Mouse (Mus musculus): Measurements from ENCODE around the gene Hnrnpk. TPM values are rescaled to one million over a fixed set of nuclear protein-coding genes. Genes with fewer than 3 reads are reported as not detected.
"Not testable (repeated sequence)": the region's sequence is repeated elsewhere in the genome, so short reads cannot be mapped to it uniquely, and the experiment has no call there.

Hnrnpk gene
- polyA plus RNA-seq, 1 experiment from 2014 or later, result 1,666 TPM

DNA sequence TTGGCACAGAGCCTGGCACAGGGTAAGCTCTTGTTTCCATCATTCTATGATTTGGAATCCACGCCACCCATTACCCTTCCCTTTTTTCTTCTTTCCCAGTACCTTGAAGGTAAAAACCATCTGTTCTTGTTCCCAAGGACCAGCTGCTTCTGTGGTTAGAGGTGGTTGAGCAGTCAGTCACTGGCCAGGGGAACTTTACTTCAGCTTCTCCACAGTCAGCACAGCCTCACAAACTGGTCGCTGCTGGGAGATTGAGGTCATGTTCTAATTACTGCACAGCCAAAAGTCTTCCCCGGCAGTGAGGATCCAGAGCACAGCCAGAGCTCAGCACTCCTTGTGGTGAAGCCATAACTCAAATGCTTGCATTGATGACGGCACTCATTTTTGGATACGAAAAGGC, 12.7 kb upstream of the Hnrnpk start:
- no peaks in the 10 kb centered on the region for H3K27me3 ChIP-seq
- H3K9me3 ChIP-seq (replicated peaks), result no peaks in the 10 kb centered on the region
- no peak overlapping the region for H3K27ac ChIP-seq
- H3K4me2 ChIP-seq, result no peak overlapping the region
- H3K36me3 ChIP-seq, result peaks cover 24% of the 10 kb centered on the region
- H3K9ac ChIP-seq, result no peak overlapping the region
- WGBS, result 52% methylated on average over 5 of the region's 5 CpGs
- H3K4me1 ChIP-seq, result peaks cover 9% of the 10 kb centered on the region; the same call in 1 of the 2 replicates
- ATAC-seq (replicated peaks; ENCODE audit: low FRiP score), result no peak
- no peak overlapping the region for H3K4me3 ChIP-seq (replicated peaks)

DNA sequence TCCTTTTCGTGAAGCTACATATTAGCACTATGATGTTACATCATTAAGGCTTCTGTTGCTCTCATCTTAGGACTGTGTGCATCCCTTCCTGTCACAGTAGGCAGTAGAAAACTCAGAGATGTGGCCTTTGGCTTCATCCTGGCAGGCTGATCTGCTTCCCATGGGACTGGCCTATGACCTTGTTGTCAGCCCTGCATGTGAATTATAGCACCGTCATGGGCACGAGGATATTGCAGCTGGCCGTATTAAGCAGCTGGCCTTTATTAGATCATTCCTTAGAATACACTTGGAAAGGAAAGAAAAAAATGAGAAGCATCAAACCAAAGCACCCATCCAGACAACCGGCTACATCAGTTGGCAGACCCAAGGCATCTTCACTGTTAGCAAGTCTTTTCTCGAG, 12.2 kb upstream of the Hnrnpk start:
- no peak for ATAC-seq (replicated peaks; ENCODE audit: low FRiP score)
- Histone ChIP-seq H3K9ac (no peak overlapping the region), H3K4me3 (replicated peaks) (no peak overlapping the region), H3K27ac (no peak overlapping the region), H3K36me3 (peaks cover 28% of the 10 kb centered on the region), H3K4me2 (no peak overlapping the region), H3K9me3 (replicated peaks) (no peaks in the 10 kb centered on the region), H3K4me1 (peaks cover 9% of the 10 kb centered on the region; the same call in 1 of the 2 replicates), H3K27me3 (no peaks in the 10 kb centered on the region)
- WGBS, result 51% methylated on average over 6 of the region's 6 CpGs

DNA sequence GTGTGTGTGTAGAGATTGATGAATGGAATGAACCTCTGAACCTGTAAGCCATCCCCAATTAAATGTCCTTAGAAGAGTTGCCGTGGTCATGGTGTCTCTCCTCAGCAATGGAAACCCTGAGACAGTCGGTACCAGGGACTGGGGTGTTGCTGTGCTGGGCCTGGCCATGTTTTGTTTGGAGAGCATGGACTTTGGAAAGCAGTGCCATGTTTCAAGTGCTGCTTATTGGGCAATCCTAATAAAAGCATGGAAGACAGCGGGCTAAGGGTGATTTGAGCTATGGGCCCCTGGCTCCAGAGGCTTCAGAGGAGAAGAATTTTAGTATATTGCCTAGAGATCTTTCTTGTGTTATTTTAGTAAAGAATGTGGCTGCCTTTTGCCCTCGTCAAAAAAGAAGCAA, 7.9 kb upstream of the Hnrnpk start:
- Histone ChIP-seq H3K9ac (no peak overlapping the region), H3K4me2 (no peak overlapping the region), H3K36me3 (peaks cover 39% of the 10 kb centered on the region), H3K27ac (no peak overlapping the region), H3K27me3 (no peaks in the 10 kb centered on the region), H3K4me3 (replicated peaks) (no peak overlapping the region), H3K4me1 (peaks cover 10% of the 10 kb centered on the region; the same call in 1 of the 2 replicates), H3K9me3 (replicated peaks) (no peaks in the 10 kb centered on the region)
- WGBS, result 92% methylated on average over 4 of the region's 4 CpGs
- ATAC-seq (replicated peaks; ENCODE audit: low FRiP score), result no peak

DNA sequence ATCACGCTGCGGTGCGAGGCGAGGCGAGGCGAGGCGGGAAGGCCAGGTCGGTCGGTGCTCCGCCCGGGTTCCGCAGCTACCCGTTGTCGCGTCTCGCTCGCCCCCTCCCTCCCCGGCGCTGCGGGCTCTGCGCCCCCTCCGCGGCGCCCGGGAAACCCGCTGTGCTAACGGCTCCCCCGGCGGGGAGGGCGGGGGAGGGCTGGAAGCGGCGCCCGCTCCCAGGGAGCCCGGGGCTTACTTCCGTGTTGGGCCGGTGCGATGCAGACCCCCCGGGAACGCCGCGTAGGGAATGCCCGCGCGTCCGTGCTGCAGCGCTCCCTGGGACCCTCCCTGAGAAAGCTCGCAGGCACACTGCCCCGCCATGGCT, 416 bp downstream of the Hnrnpk start:
- H3K9me3 ChIP-seq (replicated peaks), result no peaks in the 10 kb centered on the region
- peak overlapping the region; percentile 99 for H3K27ac ChIP-seq
- under 1% methylated on average over 45 of the region's 48 CpGs for WGBS
- peak overlapping the region; percentile 100 for H3K9ac ChIP-seq
- H3K4me2 ChIP-seq, result peak overlapping the region; percentile 63
- peak overlapping the region; percentile 98 for H3K4me3 ChIP-seq (replicated peaks)
- peaks cover 16% of the 10 kb centered on the region for H3K36me3 ChIP-seq
- peaks cover 18% of the 10 kb centered on the region for H3K4me1 ChIP-seq
- ATAC-seq (replicated peaks; ENCODE audit: low FRiP score), result peak; percentile 72; the same call in 1 of the 2 replicates
- H3K27me3 ChIP-seq, result no peaks in the 10 kb centered on the region

DNA sequence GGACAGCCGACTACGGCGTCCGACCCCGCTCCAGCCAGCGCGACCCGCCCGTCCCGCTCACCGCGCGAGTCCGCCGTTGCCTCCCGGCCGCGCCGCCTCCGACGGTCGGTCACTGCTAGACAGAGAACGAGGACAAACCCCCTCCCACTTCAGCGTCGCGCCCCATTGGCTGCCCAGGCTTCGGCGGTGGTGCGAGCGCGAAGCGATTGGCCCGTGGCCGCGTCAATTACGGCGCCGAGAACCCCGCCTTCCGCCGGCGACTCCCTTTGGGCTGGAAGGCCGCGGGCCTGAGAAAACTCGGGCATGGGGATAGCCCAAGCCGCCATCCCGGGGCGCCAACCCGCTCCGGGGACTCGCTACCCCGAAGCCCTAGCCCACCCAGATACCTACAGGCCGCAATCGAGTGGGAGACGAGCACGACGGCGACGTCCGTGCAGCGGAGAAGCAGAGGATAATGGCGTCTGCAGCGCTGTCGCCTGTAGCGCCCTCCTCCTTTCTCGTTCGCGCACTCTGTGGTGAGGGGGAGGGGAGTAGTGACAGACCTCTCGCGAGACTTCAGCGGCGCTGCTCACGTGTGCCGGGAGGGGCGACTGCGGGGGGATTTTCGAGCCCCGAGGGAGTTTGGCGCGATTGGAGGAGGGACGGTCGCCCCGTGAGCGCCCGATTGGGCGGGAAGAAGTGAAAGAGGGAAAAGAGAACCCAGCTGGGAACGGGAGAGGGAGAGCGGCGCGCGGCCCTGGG, 970 bp downstream of the Hnrnpk start, which contains the start of gene Rmi1:
TSS of gene Rmi1 (plus strand) at position 246 of the 741 bp plus-strand sequence.
- peaks cover 18% of the 10 kb centered on the region for H3K4me1 ChIP-seq
- peak within 1 kb of the TSS; percentile 72 for H3K4me2 ChIP-seq
- peaks cover 18% of the 10 kb centered on the region for H3K36me3 ChIP-seq
- ATAC-seq (replicated peaks; ENCODE audit: low FRiP score), result peak; percentile 95
- peak within 1 kb of the TSS; percentile 98 for H3K4me3 ChIP-seq (replicated peaks)
- H3K9me3 ChIP-seq (replicated peaks), result no peaks in the 10 kb centered on the region
- H3K9ac ChIP-seq, result peak within 1 kb of the TSS; percentile 100
- H3K27me3 ChIP-seq, result no peaks in the 10 kb centered on the region
- peak within 1 kb of the TSS; percentile 99 for H3K27ac ChIP-seq
- under 1% methylated on average over 90 of the region's 91 CpGs for WGBS

DNA sequence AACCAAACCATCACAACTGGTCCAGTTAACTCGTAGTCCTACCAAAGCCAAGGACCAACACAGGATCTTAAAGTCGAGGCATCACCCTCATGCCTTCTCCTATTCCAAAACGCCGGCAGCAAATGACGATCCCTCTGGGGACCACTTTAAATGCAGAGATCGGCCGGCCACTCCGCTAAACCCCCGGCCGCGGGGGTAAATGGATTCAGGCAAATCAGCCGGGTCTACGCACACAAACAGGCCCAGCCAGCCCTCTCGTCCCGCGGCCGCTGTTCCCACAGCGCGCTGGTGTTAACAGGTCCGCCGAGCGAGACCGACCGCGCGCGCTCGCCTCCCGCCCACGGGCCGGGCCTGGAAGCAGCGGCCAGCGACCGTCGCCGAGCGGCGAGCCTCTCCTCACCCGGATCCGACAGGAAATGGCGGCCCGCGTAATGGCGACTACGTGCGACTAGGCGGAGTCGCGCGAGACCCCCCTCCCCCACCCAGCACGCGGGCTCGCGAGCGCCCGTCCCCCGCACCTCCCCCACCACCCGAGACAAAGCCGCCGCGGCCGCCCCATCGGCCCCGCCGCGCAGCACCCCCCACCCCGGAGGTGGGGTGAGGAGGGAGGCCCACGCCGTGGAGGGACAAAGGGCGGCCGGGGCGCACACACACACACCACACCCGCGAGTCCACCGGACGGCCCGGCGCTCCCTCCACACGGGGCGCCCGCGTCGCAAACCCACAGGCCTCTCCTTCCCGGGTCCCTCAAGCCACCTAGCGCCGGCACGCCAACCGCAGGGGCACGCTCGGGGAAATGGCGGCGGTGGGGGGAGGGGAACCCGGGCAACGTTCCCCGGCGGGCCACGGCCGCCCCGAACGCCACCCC, 1.8 kb downstream of the Hnrnpk start:
- H3K9me3 ChIP-seq (replicated peaks), result no peaks in the 10 kb centered on the region
- peak overlapping the region; percentile 72 for H3K4me2 ChIP-seq
- H3K9ac ChIP-seq, result peak overlapping the region; percentile 100
- peak overlapping the region; percentile 98 for H3K4me3 ChIP-seq (replicated peaks)
- H3K27me3 ChIP-seq, result no peaks in the 10 kb centered on the region
- ATAC-seq (replicated peaks; ENCODE audit: low FRiP score), result peak; percentile 37
- peaks cover 14% of the 10 kb centered on the region for H3K4me1 ChIP-seq
- peak overlapping the region; percentile 99 for H3K27ac ChIP-seq
- peaks cover 26% of the 10 kb centered on the region for H3K36me3 ChIP-seq
- WGBS, result under 1% methylated on average over 96 of the region's 100 CpGs

DNA sequence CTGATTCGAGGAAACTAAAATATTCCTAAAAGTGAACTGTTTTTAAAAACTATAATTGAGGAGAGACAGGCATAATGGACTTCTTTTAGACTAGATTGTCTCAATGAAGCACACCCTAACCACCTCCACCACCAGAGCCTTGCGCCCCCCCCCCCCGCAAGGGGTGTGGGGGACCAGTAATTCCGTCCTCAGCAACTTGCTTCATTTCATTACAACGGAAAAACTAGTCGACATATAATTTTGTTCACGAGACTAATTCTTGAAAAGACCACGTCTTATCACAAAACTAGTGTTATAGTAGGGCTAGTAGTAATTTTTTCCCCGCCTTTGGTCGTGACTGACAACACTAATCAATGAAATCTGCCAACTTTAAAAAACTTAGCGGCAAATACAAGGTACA, 2.6 kb downstream of the Hnrnpk start:
- H3K27me3 ChIP-seq, result no peaks in the 10 kb centered on the region
- peak overlapping the region; percentile 99; the same call in 1 of the 2 replicates for H3K27ac ChIP-seq
- no peak for ATAC-seq (replicated peaks; ENCODE audit: low FRiP score)
- H3K9me3 ChIP-seq (replicated peaks), result no peaks in the 10 kb centered on the region
- under 1% methylated on average over 11 of the region's 11 CpGs for WGBS
- peak overlapping the region; percentile 100 for H3K9ac ChIP-seq
- peak overlapping the region; percentile 98 for H3K4me3 ChIP-seq (replicated peaks)
- H3K36me3 ChIP-seq, result peaks cover 34% of the 10 kb centered on the region
- H3K4me2 ChIP-seq, result peak overlapping the region; percentile 72
- peaks cover 14% of the 10 kb centered on the region for H3K4me1 ChIP-seq

DNA sequence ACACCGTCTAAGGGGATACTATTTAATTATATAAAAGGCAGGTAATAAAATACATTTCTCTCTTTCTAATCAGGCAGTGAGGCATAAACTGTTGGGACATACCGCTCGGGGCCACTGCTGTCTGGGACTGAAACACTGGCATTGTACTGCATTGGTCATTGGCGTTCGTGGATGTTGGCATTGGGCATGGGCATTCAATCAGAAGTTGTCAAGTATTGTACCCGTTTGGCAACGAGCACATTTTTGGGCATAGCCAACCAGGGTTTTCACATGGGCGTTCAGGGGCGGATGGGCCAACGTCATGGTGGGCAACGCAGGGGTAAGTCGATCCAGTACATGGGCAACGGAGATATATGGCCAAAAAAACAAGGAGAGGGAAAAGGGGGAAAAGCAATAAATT, 5.5 kb downstream of the Hnrnpk start:
- Histone ChIP-seq H3K4me3 (replicated peaks) (no peak overlapping the region), H3K9me3 (replicated peaks) (no peaks in the 10 kb centered on the region), H3K4me2 (no peak overlapping the region), H3K4me1 (peaks cover 6% of the 10 kb centered on the region), H3K27me3 (no peaks in the 10 kb centered on the region), H3K36me3 (peaks cover 62% of the 10 kb centered on the region), H3K9ac (no peak overlapping the region), H3K27ac (no peak overlapping the region)
- 78% methylated on average over 13 of the region's 13 CpGs for WGBS
- no peak for ATAC-seq (replicated peaks; ENCODE audit: low FRiP score)

DNA sequence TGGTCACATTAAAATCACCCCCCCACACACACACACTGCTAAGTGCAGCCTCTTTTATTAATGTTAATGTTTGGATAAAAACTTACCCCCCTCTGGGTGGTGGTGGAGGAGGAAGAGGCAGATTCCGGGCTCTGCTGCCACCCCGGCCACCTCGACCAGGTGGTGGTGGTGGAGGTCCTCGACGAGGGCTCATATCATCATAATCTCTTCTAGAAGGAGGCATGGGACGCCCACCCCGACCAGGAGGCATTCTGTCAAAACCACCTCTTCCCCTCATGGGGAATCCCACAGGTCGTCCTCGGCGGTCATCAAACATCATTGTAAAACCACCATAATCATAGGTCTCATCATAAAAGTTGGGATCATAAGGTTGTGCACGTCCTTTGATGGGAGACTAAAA, 8.8 kb downstream of the Hnrnpk start:
- H3K4me2 ChIP-seq; ATAC-seq (replicated peaks; ENCODE audit: low FRiP score); H3K9ac ChIP-seq; H3K4me3 ChIP-seq (replicated peaks); H3K9me3 ChIP-seq (replicated peaks); H3K4me1 ChIP-seq; H3K27me3 ChIP-seq; H3K27ac ChIP-seq: not testable (repeated sequence)
- peaks cover 85% of the 10 kb centered on the region for H3K36me3 ChIP-seq
- 85% methylated on average over 11 of the region's 11 CpGs for WGBS

DNA sequence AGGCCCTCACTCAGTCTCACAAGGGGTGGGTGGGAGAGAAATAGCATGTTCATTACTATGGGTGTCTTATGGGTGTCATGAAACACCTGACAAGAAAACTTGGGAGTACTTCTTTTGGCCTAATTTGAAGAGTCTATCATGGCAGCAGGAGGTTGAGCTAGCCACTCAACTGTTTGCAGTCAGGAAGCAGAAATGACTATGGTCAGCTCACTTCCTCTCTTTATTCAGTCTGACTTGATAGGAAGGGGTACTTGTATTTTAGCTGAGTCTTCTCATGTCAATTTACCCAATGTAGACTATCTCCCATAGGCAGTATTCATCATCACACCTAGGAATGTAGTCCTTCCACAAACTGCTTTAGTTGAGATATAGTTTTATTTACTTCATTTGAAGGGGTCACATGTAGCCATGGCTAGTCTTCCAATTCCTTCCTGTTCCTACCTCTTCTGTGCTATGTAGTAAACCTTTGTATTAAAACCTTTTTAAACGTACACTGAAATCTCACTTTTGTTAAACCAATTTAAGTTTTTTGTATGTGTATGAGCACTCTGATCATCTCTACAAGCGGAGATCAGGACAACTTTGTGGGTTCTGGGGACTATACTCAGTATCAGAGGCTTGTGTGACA, 13.7 kb downstream of the Hnrnpk start:
- no peak overlapping the region for H3K4me2 ChIP-seq
- no peak for ATAC-seq (replicated peaks; ENCODE audit: low FRiP score)

DNA sequence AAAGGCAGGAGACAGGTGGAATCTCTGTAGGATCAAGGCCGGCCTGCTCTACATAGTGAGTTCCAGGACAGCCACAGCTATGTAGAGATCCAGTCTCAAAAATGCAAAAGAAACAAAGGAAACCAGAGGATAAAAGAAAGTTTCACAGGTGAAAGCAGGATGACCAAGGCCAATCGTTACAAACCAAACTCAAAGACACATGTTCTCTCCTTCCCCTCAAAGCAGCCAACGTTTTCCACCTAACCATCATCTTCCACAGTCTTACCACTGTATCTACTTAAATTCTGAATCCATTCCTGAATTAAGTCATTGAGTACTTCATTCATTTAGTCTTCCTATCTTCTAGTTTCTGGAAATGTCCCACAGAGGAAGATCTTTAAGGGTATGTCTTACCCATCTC, 14.8 kb downstream of the Hnrnpk start:
- peaks cover 34% of the 10 kb centered on the region for H3K36me3 ChIP-seq
- peaks cover 11% of the 10 kb centered on the region for H3K4me1 ChIP-seq
- no peaks in the 10 kb centered on the region for H3K9me3 ChIP-seq (replicated peaks)
- H3K4me2 ChIP-seq, result no peak overlapping the region
- no peaks in the 10 kb centered on the region for H3K27me3 ChIP-seq
- H3K27ac ChIP-seq, result no peak overlapping the region
- 0 out of 2 replicates have a peak, but pooled peaks have one; percentile 12 for ATAC-seq (replicated peaks; ENCODE audit: low FRiP score)
- no peak overlapping the region for H3K9ac ChIP-seq
- 47% methylated on average over 3 of the region's 3 CpGs for WGBS
- H3K4me3 ChIP-seq (replicated peaks), result no peak overlapping the region

More for the DNA sequence above, 13.7 kb downstream of the Hnrnpk start:
- Histone ChIP-seq H3K4me3 (replicated peaks) (no peak overlapping the region), H3K27me3 (no peaks in the 10 kb centered on the region), H3K4me1 (peaks cover 5% of the 10 kb centered on the region; the same call in 1 of the 2 replicates), H3K9ac (no peak overlapping the region), H3K9me3 (replicated peaks) (no peaks in the 10 kb centered on the region), H3K27ac (no peak overlapping the region), H3K36me3 (peaks cover 44% of the 10 kb centered on the region)
- 82% methylated on average over 2 of the region's 2 CpGs for WGBS
